Mouse (Mus musculus) adrenal gland, postnatal 25 days (tissue): ENCODE data around the gene Nip7. TPM values are rescaled to one million over a fixed set of nuclear protein-coding genes. Genes with fewer than 3 reads are reported as not detected.
"Not testable (repeated sequence)": the region's sequence is repeated elsewhere in the genome, so short reads cannot be mapped to it uniquely, and the experiment has no call there.

Experiments used
- DNase-seq: peaks from one replicate; pipeline ENCODE4 v3.0.0; 2021; ENCODE audit warnings: mixed read lengths
- long read RNA-seq: library from polyadenylated mRNA; stranded (forward); transcript quantifications from one replicate; pipeline ENCODE4 v2.0.0, GENCODE M21; 2021
- total RNA-seq: library from RNA; stranded (reverse); gene quantifications from 2 replicates; pipeline ENCODE4 v1.2.3, GENCODE M21; 2021

The Nip7 gene
- 44.8 and 45.7 TPM in 2 replicates for total RNA-seq
- long read RNA-seq, transcript Nip7-201 (5 exons, 3,036 nt) = major isoform, 18 of 22 reads
- long read RNA-seq, partial matches to known transcripts = 2 of 22 reads
- long read RNA-seq, other reads (novel, unspliced or antisense) = 2 of 22 reads

GRCm38 (mm10) chr8:107056076-107056972 lies at the start of gene Nip7, which contains the start of gene Cog8:
TSS of gene Nip7 (plus strand) at chr8:107056877.
TSS of gene Cog8 (minus strand) at chr8:107056689.
- peak; percentile 93 for DNase-seq

- DNase-seq = no peak
Observed at GRCm38 (mm10) chr8:107007795-107008194, 48.9 kb upstream of the Nip7 start.

- no peak for DNase-seq
Observed at GRCm38 (mm10) chr8:107012666-107013065, 44.0 kb upstream of the Nip7 start.

- DNase-seq = no peak
Observed at GRCm38 (mm10) chr8:107014915-107015314, 41.8 kb upstream of the Nip7 start.

- peak; percentile 61 for DNase-seq
Observed at GRCm38 (mm10) chr8:107023479-107023878, 33.2 kb upstream of the Nip7 start.

- no peak for DNase-seq
Observed at GRCm38 (mm10) chr8:107029310-107029709, 27.4 kb upstream of the Nip7 start.

GRCm38 (mm10) chr8:107030058-107030457 lies 26.6 kb upstream of the Nip7 start:
- DNase-seq = no peak

- DNase-seq = peak; percentile 98
Observed at GRCm38 (mm10) chr8:107030650-107031576, 25.8 kb upstream of the Nip7 start, which contains the start of gene Vps4a. TSS of gene Vps4a (plus strand) at chr8:107031222.

GRCm38 (mm10) chr8:107031577-107032090 lies 25.0 kb upstream of the Nip7 start:
- no peak for DNase-seq

- not testable (repeated sequence) for DNase-seq
Observed at GRCm38 (mm10) chr8:107033609-107034008, 23.1 kb upstream of the Nip7 start.

- no peak for DNase-seq
Observed at GRCm38 (mm10) chr8:107035641-107036040, 21.0 kb upstream of the Nip7 start.

GRCm38 (mm10) chr8:107036626-107037025 lies 20.1 kb upstream of the Nip7 start:
- DNase-seq = no peak

- no peak for DNase-seq
Observed at GRCm38 (mm10) chr8:107040632-107041031, 16.0 kb upstream of the Nip7 start.

- no peak for DNase-seq
Observed at GRCm38 (mm10) chr8:107045478-107045877, 11.2 kb upstream of the Nip7 start.

GRCm38 (mm10) chr8:107046976-107047375 lies 9.7 kb upstream of the Nip7 start:
- DNase-seq = no peak

- peak; percentile 85 for DNase-seq
Observed at GRCm38 (mm10) chr8:107048061-107048941, 8.4 kb upstream of the Nip7 start, which contains the start of gene Pdf. TSS of gene Pdf (minus strand) at chr8:107048614.

GRCm38 (mm10) chr8:107049480-107049879 lies 7.2 kb upstream of the Nip7 start:
- no peak for DNase-seq

- DNase-seq = no peak
Observed at GRCm38 (mm10) chr8:107052046-107052445, 4.6 kb upstream of the Nip7 start.

- no peak for DNase-seq
Observed at GRCm38 (mm10) chr8:107056973-107057369, 294 bp downstream of the Nip7 start.

GRCm38 (mm10) chr8:107062613-107063012 lies 5.9 kb downstream of the Nip7 start:
- DNase-seq = no peak
